Mouse (Mus musculus): ENCODE data around the gene Itpr2.

DNA sequence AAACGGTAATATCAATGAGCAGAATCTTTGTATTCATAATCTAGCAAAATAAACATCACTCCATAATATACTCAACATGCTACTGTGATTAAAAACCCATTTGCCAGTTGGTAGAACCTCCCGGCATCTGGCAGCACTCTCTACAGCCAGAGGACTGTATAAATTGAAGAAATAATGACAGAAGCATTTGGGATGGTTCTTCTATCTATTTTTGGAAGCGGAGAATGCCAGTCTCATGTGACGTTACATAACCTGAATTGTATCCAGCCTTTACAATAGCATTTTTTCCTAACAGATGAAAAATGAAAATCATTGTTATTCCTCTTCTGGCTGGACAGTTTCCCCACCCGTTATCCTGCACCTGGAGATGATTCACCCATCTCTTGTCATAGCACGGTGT, 345.5 kb downstream of the Itpr2 start:
- TF ChIP-seq CTCF (IDR thresholded peaks at IDR 0.05; ENCODE audit: control insufficient read depth, insufficient read depth, insufficient read length) (no peak), MYOD1 (IDR thresholded peaks at IDR 0.05; ENCODE audit: control insufficient read depth, insufficient read length, low read depth) (no peak), MYOG (IDR thresholded peaks at IDR 0.05; ENCODE audit: control insufficient read depth, extremely low read depth, insufficient read length) (no peak), CEBPB (IDR thresholded peaks at IDR 0.05; ENCODE audit: low read depth) (no peak)

All from C2C12 (cell line).